Mouse (Mus musculus) kidney, adult 2 months (tissue): ENCODE measurements around the gene Kbtbd4.

Source experiments
- CTCF ChIP-seq: fragments of 200-500 bp; conservative IDR thresholded peaks from 2 replicates; pipeline ENCODE4 v1.5.1; 2011; ENCODE audit warnings: low read depth, mild to moderate bottlenecking, control low read depth, low read length, moderate library complexity, mixed read lengths; ENCODE audit not compliant: insufficient read depth, insufficient read length
- POLR2A ChIP-seq: fragments of 200-500 bp; IDR thresholded peaks from one replicate; pipeline ENCODE4 v1.6.1; 2011; ENCODE audit warnings: low read depth, low read length, control low read depth

- TF ChIP-seq CTCF: no peak
- TF ChIP-seq POLR2A: no peak
Measured at GRCm38 (mm10) chr2:90870136-90870601, 34.4 kb upstream of the Kbtbd4 start.
